Mouse (Mus musculus) testis, adult 10 weeks (tissue): Measurements from ENCODE around the gene 2310003L06Rik. TPM values are rescaled to one million over a fixed set of nuclear protein-coding genes. Genes with fewer than 3 reads are reported as not detected.

ENCODE experiments used
- polyA plus RNA-seq: library from polyadenylated mRNA; stranded (reverse); fragments of 350-450 nt; fragmentation: Illumina TruSeq; extraction: RNeasy Lipid Tissue Mini Kit (QIAGEN cat#74804); gene quantifications from one replicate; pipeline ENCODE4 v1.2.3, GENCODE M21; 2014; ENCODE audit warnings: low read depth, low replicate concordance

Gene 2310003L06Rik
- polyA plus RNA-seq: not detected

DNA sequence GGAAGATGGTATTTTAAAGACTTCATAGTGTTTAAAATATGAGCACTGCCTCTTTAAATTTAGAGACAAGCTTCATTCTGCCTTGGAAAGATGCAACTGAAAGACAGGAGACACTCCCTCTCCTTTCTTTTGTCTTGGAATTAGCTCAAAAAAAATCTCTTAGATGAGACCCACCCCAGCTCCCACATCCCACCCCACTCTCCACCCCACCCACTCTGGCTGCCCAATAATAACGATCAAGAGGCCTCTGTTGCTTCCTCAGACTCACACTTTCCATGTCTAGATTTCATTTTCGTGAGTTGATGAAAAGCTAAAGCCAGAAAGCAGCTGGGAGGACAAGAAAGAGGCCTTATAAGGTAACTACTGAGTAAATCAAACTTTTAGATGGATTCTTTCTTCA lies at the start of gene 2310003L06Rik, which contains the start of gene Gm28434:
Gene 2310003L06Rik, plus strand, starts transcription at position 259 of the 400 bp plus-strand sequence.
Gene Gm28434, plus strand, starts transcription at position 317 of the 400 bp plus-strand sequence.

DNA sequence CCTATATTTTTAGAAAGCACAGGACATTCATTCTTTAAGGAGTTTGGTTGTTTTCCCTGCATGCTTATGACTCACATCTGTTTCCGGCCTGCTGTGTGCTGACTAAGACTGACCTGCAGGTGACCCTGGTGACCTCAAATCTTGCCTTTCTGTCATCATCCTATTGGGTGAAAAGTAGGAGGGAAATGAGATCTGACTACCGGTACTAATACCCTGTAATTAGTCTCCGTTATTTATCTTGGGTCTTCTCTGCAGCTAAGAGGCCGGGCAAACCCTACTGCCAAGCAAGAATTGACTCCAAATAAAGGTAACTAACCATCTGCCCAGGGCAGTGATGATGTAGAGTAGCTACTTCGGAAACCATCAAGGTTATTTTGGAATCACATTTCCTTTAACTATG lies 43.9 kb upstream of the 2310003L06Rik start, which contains the start of gene Csn3:
Gene Csn3, plus strand, starts transcription at position 208 of the 400 bp plus-strand sequence.

DNA sequence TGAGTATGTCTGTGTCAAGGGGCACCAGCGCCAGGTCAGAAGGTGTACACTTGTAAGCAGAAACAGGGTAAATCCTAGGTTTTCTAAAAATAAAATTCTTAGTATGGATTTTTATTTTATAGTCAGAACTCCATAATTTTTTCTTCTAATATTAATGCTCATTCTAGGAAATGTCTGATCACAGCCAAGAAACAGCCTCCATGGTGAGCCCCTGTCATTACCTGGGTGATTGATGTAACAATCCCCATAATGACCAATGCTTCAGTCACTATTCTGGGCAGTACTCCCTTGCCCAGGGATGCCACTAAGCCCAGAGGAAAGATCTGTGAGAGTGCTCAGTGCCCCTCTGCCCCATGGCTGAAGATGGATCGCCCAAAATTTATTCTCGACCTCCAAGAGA lies 9.9 kb downstream of the 2310003L06Rik start, which contains the start of gene Cabs1:
Gene Cabs1, plus strand, starts transcription at position 301 of the 400 bp plus-strand sequence.

DNA sequence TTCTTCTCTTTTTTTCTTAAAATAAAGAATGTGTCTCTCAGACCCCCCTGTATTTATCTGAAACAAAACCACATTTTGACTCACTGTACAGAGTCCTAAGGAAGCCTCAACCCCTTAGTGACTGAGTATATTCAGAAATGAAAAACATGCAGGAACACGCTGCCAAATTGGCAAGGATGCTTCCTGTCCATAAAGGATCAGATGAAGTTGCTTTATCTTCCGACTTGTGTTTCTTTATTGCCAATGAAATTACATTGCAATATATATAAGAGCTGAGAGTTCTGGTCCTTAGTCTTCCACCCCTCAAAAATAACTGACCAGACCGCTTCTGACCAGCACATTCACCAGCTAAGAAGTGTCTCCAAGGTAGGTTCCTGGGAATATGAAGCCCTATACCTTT lies 33.0 kb downstream of the 2310003L06Rik start, which contains the start of gene Smr3a:
Gene Smr3a, plus strand, starts transcription at position 301 of the 400 bp plus-strand sequence.

Other genes with a start within 250 kb of the 2310003L06Rik start
- not detected for gene Csn1s2a, start 194.9 kb upstream of the 2310003L06Rik start, polyA plus RNA-seq
- gene Csn1s2b, start 161.4 kb upstream of the 2310003L06Rik start, polyA plus RNA-seq: 0.91 TPM
- gene Prr27, start 143.8 kb upstream of the 2310003L06Rik start, polyA plus RNA-seq: 299 TPM
- 0.35 TPM for gene Odam, start 84.4 kb upstream of the 2310003L06Rik start, polyA plus RNA-seq
- gene Csn3, start 43.9 kb upstream of the 2310003L06Rik start, polyA plus RNA-seq: not detected
- not detected for gene Gm28434, start 58 bp downstream of the 2310003L06Rik start, polyA plus RNA-seq
- 2,106 TPM for gene Cabs1, start 10.0 kb downstream of the 2310003L06Rik start, polyA plus RNA-seq
- gene Smr3a, start 33.1 kb downstream of the 2310003L06Rik start, polyA plus RNA-seq: not detected
- not detected for gene Smr2, start 117.1 kb downstream of the 2310003L06Rik start, polyA plus RNA-seq
- not detected for gene Gm11116, start 142.1 kb downstream of the 2310003L06Rik start, polyA plus RNA-seq
- not detected for gene Gm11115, start 184.6 kb downstream of the 2310003L06Rik start, polyA plus RNA-seq